Mouse (Mus musculus): ENCODE data around the gene Slc24a4. TPM values are rescaled to one million over a fixed set of nuclear protein-coding genes. Genes with fewer than 3 reads are reported as not detected.

Gene Slc24a4
- polyA plus RNA-seq, 1 experiment from 2014 or later = 0.18 TPM

- Histone ChIP-seq H3K4me1 (ENCODE audit: control insufficient read depth, insufficient read depth, low read length) (no peaks in the 10 kb centered on the region), H3K4me3 (replicated peaks; ENCODE audit: low read length) (no peak overlapping the region), H3K9ac (ENCODE audit: low read length) (no peak overlapping the region), H3K27me3 (ENCODE audit: control insufficient read depth, insufficient read depth, low read length) (no peaks in the 10 kb centered on the region), H3K36me3 (ENCODE audit: control insufficient read depth, insufficient read depth, low read length) (no peaks in the 10 kb centered on the region), H3K27ac (ENCODE audit: low read length) (no peak overlapping the region), H3K4me2 (ENCODE audit: low read depth, low read length) (no peak overlapping the region), H3K9me3 (replicated peaks; ENCODE audit: control insufficient read depth, low read length) (no peaks in the 10 kb centered on the region)
- no peak for ATAC-seq (ENCODE audit: insufficient read depth, low FRiP score)
- WGBS = 89% methylated on average over 4 of the region's 4 CpGs
These were observed 121.8 kb downstream of the Slc24a4 start for GRCm38 (mm10) chr12:102250316-102250715.

DNA sequence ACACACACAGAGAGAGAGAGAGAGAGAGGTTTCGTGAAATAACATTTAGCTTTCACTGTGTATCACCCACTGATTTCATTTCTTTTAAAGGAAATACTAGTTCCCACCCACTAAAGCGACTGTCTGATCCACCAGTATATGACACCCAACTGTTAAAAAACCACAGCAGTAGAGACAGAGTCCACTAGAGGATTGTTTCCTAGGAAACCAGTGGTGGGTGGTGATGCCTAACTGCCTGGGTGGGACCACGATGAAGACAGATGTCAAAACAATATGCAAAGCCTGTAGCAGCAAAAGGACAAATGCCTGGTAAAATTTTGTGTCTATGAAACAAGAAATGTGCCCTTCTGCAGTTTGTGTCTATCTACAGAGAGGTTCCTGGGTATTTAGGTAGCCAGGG lies 122.5 kb downstream of the Slc24a4 start:
- WGBS = 70% methylated on average over 3 of the region's 3 CpGs
- H3K4me1 ChIP-seq (ENCODE audit: control insufficient read depth, insufficient read depth, low read length) = no peaks in the 10 kb centered on the region
- H3K4me2 ChIP-seq (ENCODE audit: low read depth, low read length) = no peak overlapping the region
- H3K36me3 ChIP-seq (ENCODE audit: control insufficient read depth, insufficient read depth, low read length) = no peaks in the 10 kb centered on the region
- ATAC-seq (ENCODE audit: insufficient read depth, low FRiP score) = no peak
- no peak overlapping the region for H3K9ac ChIP-seq (ENCODE audit: low read length)
- no peaks in the 10 kb centered on the region for H3K27me3 ChIP-seq (ENCODE audit: control insufficient read depth, insufficient read depth, low read length)
- no peaks in the 10 kb centered on the region for H3K9me3 ChIP-seq (replicated peaks; ENCODE audit: control insufficient read depth, low read length)
- H3K4me3 ChIP-seq (replicated peaks; ENCODE audit: low read length) = no peak overlapping the region
- no peak overlapping the region for H3K27ac ChIP-seq (ENCODE audit: low read length)

- no peak for ATAC-seq (ENCODE audit: insufficient read depth, low FRiP score)
These were observed 123.5 kb downstream of the Slc24a4 start for GRCm38 (mm10) chr12:102251985-102252384.

DNA sequence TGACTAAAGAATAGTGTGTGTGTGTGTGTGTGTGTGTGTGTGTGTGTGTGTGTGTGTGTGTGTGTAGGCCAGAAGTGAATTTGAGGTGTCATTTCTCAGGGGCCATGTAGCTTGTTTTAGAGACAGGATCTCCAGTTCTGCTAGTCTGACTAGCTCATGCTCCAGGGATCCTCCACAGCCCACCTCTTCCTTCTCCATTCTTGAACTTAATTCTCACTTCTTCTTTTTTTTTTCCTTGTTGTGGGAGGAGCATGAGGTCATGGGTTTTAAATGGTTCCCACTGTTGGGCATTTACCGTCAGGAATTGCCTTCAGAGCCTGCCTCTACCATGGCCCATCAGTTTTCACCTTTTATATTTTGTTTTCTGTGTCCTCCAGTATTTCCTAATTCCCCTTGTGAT lies 124.0 kb downstream of the Slc24a4 start:
- H3K9ac ChIP-seq (ENCODE audit: low read length) = no peak overlapping the region
- 63% methylated on average over 1 of the region's 1 CpGs for WGBS
- H3K4me2 ChIP-seq (ENCODE audit: low read depth, low read length) = no peak overlapping the region

More at GRCm38 (mm10) chr12:102251985-102252384, 123.5 kb downstream of the Slc24a4 start:
- Histone ChIP-seq H3K36me3 (ENCODE audit: control insufficient read depth, insufficient read depth, low read length) (no peaks in the 10 kb centered on the region), H3K27ac (ENCODE audit: low read length) (no peak overlapping the region), H3K27me3 (ENCODE audit: control insufficient read depth, insufficient read depth, low read length) (no peaks in the 10 kb centered on the region), H3K9ac (ENCODE audit: low read length) (no peak overlapping the region), H3K4me1 (ENCODE audit: control insufficient read depth, insufficient read depth, low read length) (no peaks in the 10 kb centered on the region), H3K4me3 (replicated peaks; ENCODE audit: low read length) (no peak overlapping the region), H3K4me2 (ENCODE audit: low read depth, low read length) (no peak overlapping the region), H3K9me3 (replicated peaks; ENCODE audit: control insufficient read depth, low read length) (no peaks in the 10 kb centered on the region)
- WGBS = 47% methylated on average over 3 of the region's 3 CpGs

GRCm38 (mm10) chr12:102255012-102255411 lies 126.5 kb downstream of the Slc24a4 start:
- ATAC-seq (ENCODE audit: insufficient read depth, low FRiP score) = no peak
- Histone ChIP-seq H3K9ac (ENCODE audit: low read length) (no peak overlapping the region), H3K9me3 (replicated peaks; ENCODE audit: control insufficient read depth, low read length) (no peaks in the 10 kb centered on the region), H3K4me3 (replicated peaks; ENCODE audit: low read length) (no peak overlapping the region), H3K27me3 (ENCODE audit: control insufficient read depth, insufficient read depth, low read length) (no peaks in the 10 kb centered on the region), H3K4me2 (ENCODE audit: low read depth, low read length) (no peak overlapping the region), H3K27ac (ENCODE audit: low read length) (no peak overlapping the region), H3K36me3 (ENCODE audit: control insufficient read depth, insufficient read depth, low read length) (no peaks in the 10 kb centered on the region), H3K4me1 (ENCODE audit: control insufficient read depth, insufficient read depth, low read length) (no peaks in the 10 kb centered on the region)

More for the DNA sequence above, 124.0 kb downstream of the Slc24a4 start:
- Histone ChIP-seq H3K27ac (ENCODE audit: low read length) (no peak overlapping the region), H3K9me3 (replicated peaks; ENCODE audit: control insufficient read depth, low read length) (no peaks in the 10 kb centered on the region), H3K4me1 (ENCODE audit: control insufficient read depth, insufficient read depth, low read length) (no peaks in the 10 kb centered on the region), H3K4me3 (replicated peaks; ENCODE audit: low read length) (no peak overlapping the region), H3K36me3 (ENCODE audit: control insufficient read depth, insufficient read depth, low read length) (no peaks in the 10 kb centered on the region), H3K27me3 (ENCODE audit: control insufficient read depth, insufficient read depth, low read length) (no peaks in the 10 kb centered on the region)
- no peak for ATAC-seq (ENCODE audit: insufficient read depth, low FRiP score)

- H3K9ac ChIP-seq (ENCODE audit: low read length) = no peak overlapping the region
- H3K36me3 ChIP-seq (ENCODE audit: control insufficient read depth, insufficient read depth, low read length) = no peaks in the 10 kb centered on the region
- peaks cover 12% of the 10 kb centered on the region for H3K4me1 ChIP-seq (ENCODE audit: control insufficient read depth, insufficient read depth, low read length)
- ATAC-seq (ENCODE audit: insufficient read depth, low FRiP score) = no peak
- H3K27ac ChIP-seq (ENCODE audit: low read length) = no peak overlapping the region
- H3K9me3 ChIP-seq (replicated peaks; ENCODE audit: control insufficient read depth, low read length) = no peaks in the 10 kb centered on the region
- no peak overlapping the region for H3K4me2 ChIP-seq (ENCODE audit: low read depth, low read length)
- 62% methylated on average over 3 of the region's 3 CpGs for WGBS
- H3K27me3 ChIP-seq (ENCODE audit: control insufficient read depth, insufficient read depth, low read length) = no peaks in the 10 kb centered on the region
- H3K4me3 ChIP-seq (replicated peaks; ENCODE audit: low read length) = no peak overlapping the region
These were observed 130.1 kb downstream of the Slc24a4 start for GRCm38 (mm10) chr12:102258522-102259112.

DNA sequence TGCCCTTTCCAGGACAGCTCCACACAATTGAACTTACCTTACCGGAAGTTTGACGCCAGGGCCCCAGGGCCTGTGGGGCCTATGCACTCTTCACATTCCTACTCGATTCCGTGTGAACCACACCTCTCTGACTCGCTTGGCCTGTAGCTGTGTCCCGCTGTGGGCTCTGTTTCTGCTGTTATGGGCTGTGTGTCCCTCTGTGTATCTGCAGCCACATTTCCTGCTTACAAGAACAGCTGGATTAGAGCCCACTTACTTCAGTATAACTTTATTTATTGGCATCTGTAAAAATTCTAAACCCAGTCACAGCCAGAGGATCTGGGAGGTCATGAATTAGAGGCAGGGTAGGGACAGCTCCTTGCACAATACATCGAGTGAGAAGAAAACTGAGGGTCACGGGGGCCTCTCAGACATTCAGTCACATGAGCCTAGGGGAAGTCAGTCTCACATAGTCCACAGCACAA lies 133.4 kb downstream of the Slc24a4 start:
- H3K4me2 ChIP-seq (ENCODE audit: low read depth, low read length) = no peak overlapping the region
- no peak overlapping the region for H3K4me3 ChIP-seq (replicated peaks; ENCODE audit: low read length)
- no peaks in the 10 kb centered on the region for H3K9me3 ChIP-seq (replicated peaks; ENCODE audit: control insufficient read depth, low read length)
- H3K9ac ChIP-seq (ENCODE audit: low read length) = no peak overlapping the region
- no peaks in the 10 kb centered on the region for H3K27me3 ChIP-seq (ENCODE audit: control insufficient read depth, insufficient read depth, low read length)
- 28% methylated on average over 8 of the region's 8 CpGs for WGBS
- peak overlapping the region; percentile 47; the same call in 1 of the 2 replicates for H3K27ac ChIP-seq (ENCODE audit: low read length)
- no peaks in the 10 kb centered on the region for H3K36me3 ChIP-seq (ENCODE audit: control insufficient read depth, insufficient read depth, low read length)
- peak; percentile 70; the same call in 1 of the 2 replicates for ATAC-seq (ENCODE audit: insufficient read depth, low FRiP score)
- peaks cover 12% of the 10 kb centered on the region for H3K4me1 ChIP-seq (ENCODE audit: control insufficient read depth, insufficient read depth, low read length)

- Histone ChIP-seq H3K4me3 (replicated peaks; ENCODE audit: low read length) (no peak overlapping the region), H3K27ac (ENCODE audit: low read length) (peak overlapping the region; percentile 6; the same call in 1 of the 2 replicates), H3K9me3 (replicated peaks; ENCODE audit: control insufficient read depth, low read length) (no peaks in the 10 kb centered on the region), H3K4me1 (ENCODE audit: control insufficient read depth, insufficient read depth, low read length) (peaks cover 12% of the 10 kb centered on the region), H3K27me3 (ENCODE audit: control insufficient read depth, insufficient read depth, low read length) (no peaks in the 10 kb centered on the region), H3K9ac (ENCODE audit: low read length) (no peak overlapping the region), H3K36me3 (ENCODE audit: control insufficient read depth, insufficient read depth, low read length) (no peaks in the 10 kb centered on the region), H3K4me2 (ENCODE audit: low read depth, low read length) (no peak overlapping the region)
- 0 out of 2 replicates have a peak, but pooled peaks have one; percentile 31 for ATAC-seq (ENCODE audit: insufficient read depth, low FRiP score)
- 91% methylated on average over 2 of the region's 2 CpGs for WGBS
These were observed 134.3 kb downstream of the Slc24a4 start for GRCm38 (mm10) chr12:102262809-102263208.

GRCm38 (mm10) chr12:102263249-102263648 lies 134.7 kb downstream of the Slc24a4 start:
- H3K4me1 ChIP-seq (ENCODE audit: control insufficient read depth, insufficient read depth, low read length) = peaks cover 12% of the 10 kb centered on the region
- no peaks in the 10 kb centered on the region for H3K27me3 ChIP-seq (ENCODE audit: control insufficient read depth, insufficient read depth, low read length)
- no peak overlapping the region for H3K9ac ChIP-seq (ENCODE audit: low read length)
- no peak overlapping the region for H3K4me2 ChIP-seq (ENCODE audit: low read depth, low read length)
- H3K27ac ChIP-seq (ENCODE audit: low read length) = no peak overlapping the region
- no peaks in the 10 kb centered on the region for H3K9me3 ChIP-seq (replicated peaks; ENCODE audit: control insufficient read depth, low read length)
- no peak for ATAC-seq (ENCODE audit: insufficient read depth, low FRiP score)
- H3K36me3 ChIP-seq (ENCODE audit: control insufficient read depth, insufficient read depth, low read length) = no peaks in the 10 kb centered on the region
- H3K4me3 ChIP-seq (replicated peaks; ENCODE audit: low read length) = no peak overlapping the region

All from stomach, embryonic 16.5 days (tissue).